Mouse (Mus musculus): ENCODE results near the gene Cs.
"Not testable (repeated sequence)": the region's sequence is repeated elsewhere in the genome, so short reads cannot be mapped to it uniquely, and the experiment has no call there.

Cs gene

DNA sequence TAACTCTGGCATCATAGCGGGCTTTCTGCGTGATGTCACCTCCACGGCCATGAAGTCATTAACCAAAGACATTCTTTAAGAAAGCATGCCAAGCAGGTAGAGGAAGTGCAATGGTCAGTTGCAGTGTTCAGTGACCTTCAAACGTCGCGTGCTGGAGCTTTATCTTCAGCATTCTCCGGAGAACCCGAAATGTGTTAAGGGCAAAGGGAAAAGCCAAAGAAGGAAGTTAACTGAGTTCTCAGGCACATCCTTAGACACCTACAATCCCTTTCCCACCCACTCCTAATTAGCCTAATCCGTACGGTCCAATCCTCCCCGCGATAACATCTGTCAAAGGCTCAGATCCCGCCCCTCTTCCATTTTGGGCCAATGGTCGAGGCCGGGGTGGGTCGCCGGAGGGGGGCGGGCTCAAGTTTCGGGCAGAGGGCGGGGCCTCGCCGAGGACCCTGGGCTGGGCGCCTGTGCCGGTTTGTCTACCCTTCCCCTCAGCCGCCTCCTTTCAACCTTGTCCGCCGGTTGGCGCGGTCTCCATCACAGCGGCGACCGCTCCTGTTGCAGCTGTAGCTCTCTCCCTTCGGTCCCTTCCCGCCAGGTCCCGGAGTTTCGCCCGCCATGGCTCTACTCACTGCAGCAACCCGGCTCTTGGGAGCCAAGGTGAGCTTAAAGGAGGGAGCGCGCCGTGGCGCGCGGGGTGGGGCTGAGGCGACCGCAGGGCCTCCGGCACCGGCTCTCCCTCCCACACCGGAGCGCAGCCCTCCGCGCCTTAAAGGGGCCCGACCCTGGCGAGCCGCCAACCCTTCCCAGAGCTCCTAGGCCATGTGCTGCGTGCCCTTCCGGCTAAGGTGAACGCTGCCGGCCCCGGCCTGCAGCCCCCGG lies at the start of gene Cs:
Gene Cs, plus strand, starts transcription at position 429 of the 876 bp plus-strand sequence.
- no peaks in the 10 kb centered on the region for H3K27me3 ChIP-seq (ENCODE audit: insufficient read depth, low read length)
- H3K36me3 ChIP-seq (ENCODE audit: insufficient read depth, low read length) = peaks cover 37% of the 10 kb centered on the region
- TF ChIP-seq CTCF (conservative IDR thresholded peaks at IDR 0.05; ENCODE audit: low read length) = no peak
- TF ChIP-seq NANOG (IDR thresholded peaks at IDR 0.05; ENCODE audit: borderline replicate concordance, low read length) = no peak
- TF ChIP-seq POU5F1 (IDR thresholded peaks at IDR 0.05; ENCODE audit: borderline replicate concordance, low read length) = no peak
- peaks cover 51% of the 10 kb centered on the region for H3K4me1 ChIP-seq (replicated peaks; ENCODE audit: low read depth, low read length)
- no peaks in the 10 kb centered on the region for H3K9me3 ChIP-seq (ENCODE audit: low read length)
- peak within 1 kb of the TSS; percentile 100 for H3K4me3 ChIP-seq (replicated peaks; ENCODE audit: low read length)

DNA sequence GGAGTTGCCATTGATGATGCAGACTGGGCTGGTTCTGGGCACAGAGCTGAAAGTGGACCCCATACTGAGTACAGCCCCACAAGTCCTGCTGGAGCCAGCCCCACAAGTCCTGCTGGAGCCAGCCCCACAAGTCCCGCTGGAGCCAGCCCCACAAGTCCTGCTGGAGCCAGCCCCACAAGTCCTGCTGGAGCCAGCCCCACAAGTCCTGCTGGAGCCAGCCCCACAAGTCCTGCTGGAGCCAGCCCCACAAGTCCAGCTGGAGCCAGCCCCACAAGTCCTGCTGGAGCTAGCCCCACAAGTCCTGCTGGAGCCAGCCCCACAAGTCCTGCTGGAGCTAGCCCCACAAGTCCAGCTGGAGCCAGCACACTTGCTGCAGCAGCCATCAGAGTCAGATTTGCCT lies 46.9 kb upstream of the Cs start:
- Histone ChIP-seq H3K4me1 (replicated peaks; ENCODE audit: low read depth, low read length) (peaks cover 15% of the 10 kb centered on the region), H3K36me3 (ENCODE audit: insufficient read depth, low read length) (peaks cover 62% of the 10 kb centered on the region)
- H3K27me3 ChIP-seq (ENCODE audit: insufficient read depth, low read length); H3K4me3 ChIP-seq (replicated peaks; ENCODE audit: low read length); H3K9me3 ChIP-seq (ENCODE audit: low read length): not testable (repeated sequence)

DNA sequence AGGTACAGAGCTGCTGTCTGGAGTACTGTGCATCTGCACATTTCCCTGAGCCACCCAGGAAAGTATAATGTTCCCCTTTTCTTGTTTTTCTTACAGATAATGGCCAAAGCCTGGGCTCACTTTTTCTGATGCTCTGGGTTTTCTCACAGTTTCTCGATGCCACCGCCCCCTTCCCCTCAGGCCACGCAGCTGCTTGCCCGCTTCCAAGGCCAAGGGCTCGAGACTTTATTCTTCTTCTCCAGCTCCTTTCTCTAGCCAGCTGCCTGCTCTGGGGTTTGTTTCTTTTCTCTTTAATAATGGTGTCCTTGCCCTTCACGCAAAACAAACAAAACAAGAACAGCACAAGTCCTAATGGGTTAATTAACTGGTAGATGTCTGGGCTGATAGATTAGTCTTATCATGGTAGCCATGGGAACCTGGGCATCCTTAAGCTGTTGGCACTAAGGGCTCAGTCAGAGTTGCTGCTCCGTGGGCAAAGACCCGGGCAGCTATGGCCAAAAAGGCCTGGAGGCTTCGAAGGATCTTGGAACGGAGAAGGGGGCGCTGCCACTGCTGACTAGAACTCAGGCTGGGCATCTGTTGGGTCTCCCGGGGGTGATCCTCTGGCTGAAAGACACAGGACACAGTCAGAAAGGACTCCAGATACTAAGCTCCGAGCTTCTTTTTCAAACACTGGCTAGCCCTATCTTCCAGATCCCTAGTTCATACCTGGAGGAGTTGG lies 41.0 kb upstream of the Cs start:
- peak overlapping the region; percentile 66; the same call in 1 of the 2 replicates for H3K4me3 ChIP-seq (replicated peaks; ENCODE audit: low read length)
- no peaks in the 10 kb centered on the region for H3K9me3 ChIP-seq (ENCODE audit: low read length)
- TF ChIP-seq NANOG (IDR thresholded peaks at IDR 0.05; ENCODE audit: borderline replicate concordance, low read length) (no peak), POU5F1 (IDR thresholded peaks at IDR 0.05; ENCODE audit: borderline replicate concordance, low read length) (no peak), CTCF (conservative IDR thresholded peaks at IDR 0.05; ENCODE audit: low read length) (no peak)
- H3K4me1 ChIP-seq (replicated peaks; ENCODE audit: low read depth, low read length) = peaks cover 45% of the 10 kb centered on the region
- H3K36me3 ChIP-seq (ENCODE audit: insufficient read depth, low read length) = peaks cover 15% of the 10 kb centered on the region
- no peaks in the 10 kb centered on the region for H3K27me3 ChIP-seq (ENCODE audit: insufficient read depth, low read length)

DNA sequence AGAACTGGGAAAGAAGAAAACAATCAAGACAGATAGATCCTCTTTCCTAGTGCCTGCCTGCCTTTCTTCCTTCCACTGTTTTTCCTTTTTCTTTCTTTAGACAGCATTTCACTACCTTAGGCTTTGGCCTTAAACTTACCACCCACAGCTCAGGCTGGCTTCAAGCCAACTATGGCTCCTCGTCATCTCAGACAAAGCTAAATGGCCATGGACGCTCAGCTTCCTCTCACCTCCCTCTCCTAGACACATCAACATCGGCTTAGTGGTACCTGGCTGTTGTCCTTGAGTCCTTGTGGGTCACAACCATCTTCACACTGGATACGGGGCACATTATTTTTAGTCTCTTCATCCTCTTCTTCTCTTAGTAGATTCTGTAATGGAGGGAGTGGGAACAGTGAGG lies 40.3 kb upstream of the Cs start:
- Histone ChIP-seq H3K9me3 (ENCODE audit: low read length) (no peaks in the 10 kb centered on the region), H3K4me1 (replicated peaks; ENCODE audit: low read depth, low read length) (peaks cover 51% of the 10 kb centered on the region), H3K27me3 (ENCODE audit: insufficient read depth, low read length) (no peaks in the 10 kb centered on the region), H3K36me3 (ENCODE audit: insufficient read depth, low read length) (peaks cover 9% of the 10 kb centered on the region), H3K4me3 (replicated peaks; ENCODE audit: low read length) (peak overlapping the region; percentile 66)
- no peak for TF ChIP-seq POU5F1 (IDR thresholded peaks at IDR 0.05; ENCODE audit: borderline replicate concordance, low read length)
- no peak for TF ChIP-seq NANOG (IDR thresholded peaks at IDR 0.05; ENCODE audit: borderline replicate concordance, low read length)
- TF ChIP-seq CTCF (conservative IDR thresholded peaks at IDR 0.05; ENCODE audit: low read length) = no peak

DNA sequence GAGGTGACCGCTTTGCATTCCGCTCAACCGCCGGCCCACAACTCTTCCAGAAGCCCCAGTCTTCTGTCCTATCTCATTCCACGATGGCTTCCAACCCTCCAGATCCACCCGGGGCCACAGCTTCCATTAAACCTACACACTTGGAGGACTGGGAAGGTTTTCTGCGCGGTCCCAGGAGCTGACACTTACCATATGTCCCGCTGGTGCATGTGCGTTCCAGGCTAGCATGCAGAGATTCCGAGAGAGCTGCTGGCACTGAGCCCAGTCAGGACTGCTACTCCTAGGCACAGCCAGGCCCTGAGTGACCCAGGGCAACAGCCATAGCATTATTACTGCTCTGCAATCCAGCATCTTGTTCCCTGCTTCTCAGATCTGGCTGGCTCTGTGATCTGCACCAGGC lies 39.9 kb upstream of the Cs start:
- peak overlapping the region; percentile 66 for H3K4me3 ChIP-seq (replicated peaks; ENCODE audit: low read length)
- H3K36me3 ChIP-seq (ENCODE audit: insufficient read depth, low read length) = peaks cover 5% of the 10 kb centered on the region
- H3K27me3 ChIP-seq (ENCODE audit: insufficient read depth, low read length) = no peaks in the 10 kb centered on the region
- H3K4me1 ChIP-seq (replicated peaks; ENCODE audit: low read depth, low read length) = peaks cover 54% of the 10 kb centered on the region
- no peak for TF ChIP-seq POU5F1 (IDR thresholded peaks at IDR 0.05; ENCODE audit: borderline replicate concordance, low read length)
- no peaks in the 10 kb centered on the region for H3K9me3 ChIP-seq (ENCODE audit: low read length)

DNA sequence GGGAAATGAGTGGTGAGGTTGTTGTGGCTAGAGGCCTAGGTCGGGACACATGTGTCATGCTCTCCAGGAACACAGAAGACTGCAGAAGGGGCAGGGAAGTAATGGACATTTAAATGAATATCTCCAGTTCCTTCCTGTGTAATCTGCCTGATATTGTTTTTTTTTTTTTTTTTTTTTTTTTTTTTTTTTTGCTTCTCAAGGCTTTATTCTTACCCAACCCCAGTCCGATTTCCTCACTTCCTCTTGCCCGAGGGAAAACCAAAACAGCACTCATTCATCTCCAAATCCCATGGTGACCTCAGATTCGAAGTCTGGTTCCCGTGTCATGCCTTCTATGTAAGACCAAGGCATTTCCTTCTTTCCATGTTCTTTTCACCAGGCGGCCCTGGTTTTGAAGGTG lies 39.3 kb upstream of the Cs start:
- Histone ChIP-seq H3K9me3 (ENCODE audit: low read length) (no peaks in the 10 kb centered on the region), H3K4me1 (replicated peaks; ENCODE audit: low read depth, low read length) (peaks cover 54% of the 10 kb centered on the region), H3K27me3 (ENCODE audit: insufficient read depth, low read length) (no peaks in the 10 kb centered on the region), H3K4me3 (replicated peaks; ENCODE audit: low read length) (peak overlapping the region; percentile 66), H3K36me3 (ENCODE audit: insufficient read depth, low read length) (no peaks in the 10 kb centered on the region)
- TF ChIP-seq CTCF (conservative IDR thresholded peaks at IDR 0.05; ENCODE audit: low read length) = no peak
- TF ChIP-seq POU5F1 (IDR thresholded peaks at IDR 0.05; ENCODE audit: borderline replicate concordance, low read length) = no peak
- TF ChIP-seq NANOG (IDR thresholded peaks at IDR 0.05; ENCODE audit: borderline replicate concordance, low read length) = no peak

DNA sequence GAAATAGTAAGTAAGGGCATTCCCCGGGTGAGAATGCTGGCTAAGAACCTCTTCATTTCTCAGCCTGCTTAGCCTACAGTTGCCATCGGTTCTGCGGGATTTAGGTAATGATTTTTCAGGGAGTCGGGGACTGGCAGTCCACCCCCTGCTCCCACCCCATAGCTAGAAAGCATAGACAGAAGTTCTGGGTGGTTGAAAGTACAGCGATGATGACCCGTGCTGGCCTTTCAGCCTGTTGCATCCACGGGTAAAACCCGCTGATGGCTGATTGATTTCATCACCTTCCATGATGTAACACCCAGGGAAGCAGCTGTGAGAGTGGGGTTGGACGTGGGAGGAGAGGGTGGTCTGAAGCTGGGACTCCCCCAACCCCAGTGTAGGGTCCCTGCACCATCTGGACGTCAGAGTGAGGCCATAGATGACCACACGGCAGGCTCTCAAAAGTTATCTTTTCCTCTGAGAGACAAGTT lies 38.8 kb upstream of the Cs start, which contains the start of gene Il23a:
Gene Il23a, minus strand, starts transcription at position 51 of the 470 bp plus-strand sequence.
- TF ChIP-seq NANOG (IDR thresholded peaks at IDR 0.05; ENCODE audit: borderline replicate concordance, low read length) = no peak
- no peak for TF ChIP-seq POU5F1 (IDR thresholded peaks at IDR 0.05; ENCODE audit: borderline replicate concordance, low read length)
- TF ChIP-seq CTCF (conservative IDR thresholded peaks at IDR 0.05; ENCODE audit: low read length) = no peak
- H3K27me3 ChIP-seq (ENCODE audit: insufficient read depth, low read length) = no peaks in the 10 kb centered on the region

DNA sequence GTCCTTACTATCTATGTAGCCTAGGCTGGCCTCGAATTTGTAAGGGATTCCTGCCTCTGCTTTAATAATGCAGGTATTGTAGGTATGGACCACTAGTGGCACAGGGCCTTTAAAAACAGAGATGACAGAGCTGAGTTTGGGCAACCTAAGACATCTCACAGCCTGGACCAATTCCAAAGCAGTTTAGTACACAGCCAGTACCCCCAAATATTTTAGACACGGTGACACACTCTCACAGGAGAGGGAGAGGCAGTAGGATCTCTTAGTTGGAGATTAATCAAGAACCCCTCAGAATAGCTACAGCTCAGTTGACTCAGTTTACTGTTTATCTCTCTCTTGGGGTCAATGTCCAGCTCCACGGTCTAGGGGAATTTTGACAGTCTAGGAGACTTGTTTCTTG lies 35.2 kb upstream of the Cs start:
- no peaks in the 10 kb centered on the region for H3K27me3 ChIP-seq (ENCODE audit: insufficient read depth, low read length)
- no peaks in the 10 kb centered on the region for H3K9me3 ChIP-seq (ENCODE audit: low read length)
- H3K4me1 ChIP-seq (replicated peaks; ENCODE audit: low read depth, low read length) = peaks cover 55% of the 10 kb centered on the region
- H3K4me3 ChIP-seq (replicated peaks; ENCODE audit: low read length) = peak overlapping the region; percentile 91
- H3K36me3 ChIP-seq (ENCODE audit: insufficient read depth, low read length) = peaks cover 24% of the 10 kb centered on the region
- no peak for TF ChIP-seq NANOG (IDR thresholded peaks at IDR 0.05; ENCODE audit: borderline replicate concordance, low read length)
- no peak for TF ChIP-seq CTCF (conservative IDR thresholded peaks at IDR 0.05; ENCODE audit: low read length)
- TF ChIP-seq POU5F1 (IDR thresholded peaks at IDR 0.05; ENCODE audit: borderline replicate concordance, low read length) = no peak

More for the DNA sequence above, 38.8 kb upstream of the Cs start, which contains the start of gene Il23a:
- no peaks in the 10 kb centered on the region for H3K36me3 ChIP-seq (ENCODE audit: insufficient read depth, low read length)
- no peaks in the 10 kb centered on the region for H3K9me3 ChIP-seq (ENCODE audit: low read length)
- peaks cover 56% of the 10 kb centered on the region for H3K4me1 ChIP-seq (replicated peaks; ENCODE audit: low read depth, low read length)
- peak within 1 kb of the TSS; percentile 66 for H3K4me3 ChIP-seq (replicated peaks; ENCODE audit: low read length)
